Mouse (Mus musculus) liver, embryonic 14.5 days (tissue): ENCODE results near the gene Gpr88. TPM values are rescaled to one million over a fixed set of nuclear protein-coding genes. Genes with fewer than 3 reads are reported as not detected.

Experiments
- ATAC-seq: fragments of 200-750 bp; cut with Nextera tagmentation; 2 replicates; pipeline ENCODE4 v1.8.0; 2017; ENCODE audit warnings: moderate number of reproducible peaks, mild to moderate bottlenecking, moderate library complexity; ENCODE audit not compliant: insufficient read depth
- DNase-seq, 3 experiments: peaks; one replicate each; pipeline ENCODE4 v3.0.0-alpha.2; 2012 to 2013; ENCODE audit warnings: low read depth in 3 of 3, low spot score in 3 of 3
- H3K27ac ChIP-seq: fragments of 300-500 bp; sonication (generic); 2 replicates; pipeline ENCODE4 v1.5.1; 2014; ENCODE audit warnings: moderate library complexity, mild to moderate bottlenecking, control low read depth, inconsistent platforms
- H3K27me3 ChIP-seq: fragments of 300-500 bp; sonication (generic); 2 replicates; pipeline ENCODE4 v1.6.1; 2014; ENCODE audit warnings: mild to moderate bottlenecking, low read length, moderate library complexity; ENCODE audit not compliant: control insufficient read depth, insufficient read depth
- H3K36me3 ChIP-seq: fragments of 300-500 bp; sonication (generic); replicated peaks from 2 replicates; pipeline ENCODE4 v1.6.1; 2014; ENCODE audit warnings: low read depth; ENCODE audit not compliant: control insufficient read depth, insufficient read depth
- H3K4me1 ChIP-seq, 2 experiments: fragments of 200-500 bp in 1 of 2; fragments of 300-500 bp in 1 of 2; sonication (generic) in 1 of 2; replicated peaks; 2 replicates each; pipeline ENCODE4 v1.6.1; 2012 to 2014; ENCODE audit warnings: antibody characterized with exemption in 1 of 2, inconsistent platforms in 1 of 2, low read length in 1 of 2; ENCODE audit not compliant: control insufficient read depth in 2 of 2, insufficient read depth in 2 of 2
- H3K4me2 ChIP-seq: fragments of 300-500 bp; sonication (generic); 2 replicates; pipeline ENCODE4 v1.6.1; 2014; ENCODE audit warnings: low read depth, mild to moderate bottlenecking, control low read depth, moderate library complexity
- H3K4me3 ChIP-seq, 2 experiments: fragments of 200-500 bp in 1 of 2; fragments of 300-500 bp in 1 of 2; sonication (generic) in 1 of 2; 2 replicates each; pipeline ENCODE4 v1.5.1; 2012 to 2014; ENCODE audit warnings: low read depth in 2 of 2, low read length in 2 of 2, mild to moderate bottlenecking in 2 of 2, control low read depth in 1 of 2, inconsistent platforms in 1 of 2, moderate library complexity in 1 of 2; ENCODE audit not compliant: insufficient read depth in 1 of 2
- H3K9ac ChIP-seq: fragments of 300-500 bp; sonication (generic); replicated peaks from 2 replicates; pipeline ENCODE4 v1.6.1; 2014; ENCODE audit warnings: mild to moderate bottlenecking, control low read depth, moderate library complexity
- H3K9me3 ChIP-seq: fragments of 300-500 bp; sonication (generic); 2 replicates; pipeline ENCODE4 v1.6.1; 2016; ENCODE audit warnings: low read length, mixed read lengths; ENCODE audit not compliant: control insufficient read depth
- CTCF ChIP-seq: IDR thresholded peaks from 2 replicates; pipeline ENCODE4 v1.5.1; 2016; ENCODE audit warnings: antibody characterized with exemption, low read depth, control low read depth
- EP300 ChIP-seq: IDR thresholded peaks from 2 replicates; pipeline ENCODE4 v1.6.1; 2016; ENCODE audit warnings: antibody characterized with exemption, low read depth
- WGBS: fragments of 180-500 bp; shearing (Covaris S2); extraction: QIAGEN DNeasy Blood & Tissue Kit; methylation state at CpG from one replicate; pipeline ENCODE4 v1.1.7; 2014; ENCODE audit not compliant: insufficient replicate concordance; 5-methylcytosine and 5-hydroxymethylcytosine counted together
- polyA plus RNA-seq, 2 experiments: library from polyadenylated mRNA; depleted of rRNA in 1 of 2; stranded (reverse) in 1 of 2; unstranded in 1 of 2; fragments of >200 nt; fragmentation: Nextera tagmentation in 1 of 2; extraction: Ambion mirVana in 1 of 2; gene quantifications; 2 replicates each; pipeline versions ENCODE4 v1.2.1 to v1.2.3; 2012 to 2014

The Gpr88 gene
- polyA plus RNA-seq, 2 experiments: 0.08 to 0.17 TPM

DNA sequence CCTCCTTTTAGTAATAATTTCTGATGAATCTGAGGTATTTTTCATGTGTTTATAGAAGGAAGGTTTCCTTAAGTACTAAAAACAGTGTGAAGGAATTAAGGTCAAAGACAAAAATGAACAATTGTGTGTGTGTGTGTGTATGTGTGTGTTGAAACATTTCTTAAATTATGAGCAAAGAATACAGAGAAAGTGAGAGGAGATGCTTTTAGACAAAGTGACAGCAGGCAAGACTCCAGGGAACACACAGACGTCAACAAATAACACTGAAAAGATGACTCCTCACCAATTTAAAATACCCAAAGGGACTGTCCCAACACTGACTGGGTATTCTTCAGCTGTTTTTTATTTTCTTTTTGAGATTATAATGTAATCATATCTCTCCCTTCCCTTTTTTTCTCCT is 37.0 kb downstream of the Gpr88 start:
- peaks cover 0 to 2% of the 10 kb centered on the region in 2 experiments; a peak in 1 of 4 replicates for H3K4me1 ChIP-seq
- H3K36me3 ChIP-seq: no peaks in the 10 kb centered on the region
- no peaks in the 10 kb centered on the region for H3K27me3 ChIP-seq
- no peak overlapping the region for H3K4me2 ChIP-seq
- H3K27ac ChIP-seq: no peak overlapping the region
- no peak overlapping the region for H3K9ac ChIP-seq
- WGBS: 58% methylated on average over 1 of the region's 1 CpGs
- ATAC-seq: no peak
- no peak for DNase-seq
- H3K9me3 ChIP-seq: no peaks in the 10 kb centered on the region
- no peak overlapping the region for H3K4me3 ChIP-seq
- TF ChIP-seq CTCF: no peak
- TF ChIP-seq EP300: no peak

DNA sequence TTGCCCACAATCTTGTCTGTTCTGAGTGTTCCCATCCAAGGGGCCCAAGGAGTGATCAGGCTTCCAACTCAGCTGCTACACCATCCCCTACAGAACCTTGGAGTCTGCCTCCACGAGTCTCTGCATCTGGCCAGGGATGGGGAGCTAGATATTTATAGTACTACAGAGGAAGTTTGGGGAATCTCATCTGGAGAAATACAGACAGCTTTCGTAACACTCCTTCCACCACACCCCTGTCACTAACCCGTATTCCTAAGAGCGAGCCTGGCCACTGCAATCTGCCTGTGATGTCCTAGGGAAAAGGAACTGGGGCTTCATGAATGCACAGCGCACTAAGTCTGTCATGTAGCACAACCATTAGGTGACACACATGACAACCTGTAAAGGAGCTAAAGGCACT is 41.7 kb downstream of the Gpr88 start:
- TF ChIP-seq EP300: no peak
- TF ChIP-seq CTCF: no peak
- WGBS: 53% methylated on average over 5 of the region's 5 CpGs
- peaks cover 0 to 2% of the 10 kb centered on the region in 2 experiments; a peak in 1 of 4 replicates for H3K4me1 ChIP-seq

DNA sequence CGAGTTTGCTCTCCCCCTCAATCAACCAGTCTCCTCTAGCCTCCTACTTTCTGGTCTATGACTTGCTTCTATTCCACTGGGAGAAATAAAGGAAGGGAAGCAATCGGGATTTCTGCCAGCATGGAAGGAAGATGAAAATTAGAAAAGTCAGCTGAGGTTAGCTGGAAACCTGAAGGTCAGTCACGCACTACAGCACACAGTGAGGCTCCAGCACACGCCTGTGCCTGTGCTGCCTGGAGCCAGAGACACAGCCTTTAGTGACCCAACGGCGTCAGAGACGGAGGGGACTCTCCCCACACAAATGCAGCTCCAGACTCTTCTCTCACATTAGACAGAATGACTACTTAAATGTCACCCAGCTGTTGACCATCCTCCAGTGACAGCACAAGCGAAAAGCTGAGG is 42.6 kb downstream of the Gpr88 start:
- no peak overlapping the region for H3K27ac ChIP-seq
- TF ChIP-seq EP300 (no peak), CTCF (no peak)

More for the DNA sequence above, 41.7 kb downstream of the Gpr88 start:
- DNase-seq (no peak), ATAC-seq (no peak)
- H3K4me3 ChIP-seq: no peak overlapping the region
- H3K4me2 ChIP-seq: no peak overlapping the region
- no peak overlapping the region for H3K27ac ChIP-seq
- no peaks in the 10 kb centered on the region for H3K36me3 ChIP-seq
- no peak overlapping the region for H3K9ac ChIP-seq
- H3K9me3 ChIP-seq: no peaks in the 10 kb centered on the region
- H3K27me3 ChIP-seq: no peaks in the 10 kb centered on the region

DNA sequence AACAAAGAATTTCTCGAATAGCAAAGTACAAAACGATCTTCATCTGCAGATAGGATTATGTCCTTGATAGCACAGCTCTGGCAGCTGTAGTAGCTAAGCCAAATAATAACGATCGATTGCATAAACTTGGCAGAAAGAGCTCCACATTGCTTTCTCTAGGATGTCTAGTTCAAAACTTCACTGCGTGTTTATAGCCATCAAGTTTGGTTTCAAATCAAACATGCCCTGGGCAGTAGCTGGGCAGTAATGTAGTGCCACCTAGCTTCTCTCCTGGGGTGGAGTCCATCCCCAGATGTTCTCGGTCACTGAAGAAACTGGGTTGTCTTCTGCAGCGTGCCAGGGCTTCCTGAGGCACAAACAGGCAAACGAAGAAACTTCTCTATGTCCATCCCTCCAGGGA is 44.1 kb downstream of the Gpr88 start:
- Histone ChIP-seq H3K36me3 (no peaks in the 10 kb centered on the region), H3K9ac (no peak overlapping the region), H3K4me3 (no peak overlapping the region), H3K27ac (no peak overlapping the region), H3K9me3 (no peaks in the 10 kb centered on the region), H3K4me2 (no peak overlapping the region), H3K4me1 (peaks cover 0 to 9% of the 10 kb centered on the region in 2 experiments; a peak in 2 of 4 replicates), H3K27me3 (no peaks in the 10 kb centered on the region)
- DNase-seq: no peak
- no peak for ATAC-seq
- WGBS: 54% methylated on average over 8 of the region's 8 CpGs
- TF ChIP-seq CTCF (no peak), EP300 (no peak)

More for the DNA sequence above, 42.6 kb downstream of the Gpr88 start:
- 59% methylated on average over 8 of the region's 8 CpGs for WGBS
- Histone ChIP-seq H3K4me2 (no peak overlapping the region), H3K27me3 (no peaks in the 10 kb centered on the region), H3K9ac (no peak overlapping the region), H3K36me3 (no peaks in the 10 kb centered on the region), H3K9me3 (no peaks in the 10 kb centered on the region), H3K4me1 (peaks cover 0 to 5% of the 10 kb centered on the region in 2 experiments; a peak in 2 of 4 replicates), H3K4me3 (no peak overlapping the region)
- no peak for ATAC-seq
- DNase-seq: no peak

DNA sequence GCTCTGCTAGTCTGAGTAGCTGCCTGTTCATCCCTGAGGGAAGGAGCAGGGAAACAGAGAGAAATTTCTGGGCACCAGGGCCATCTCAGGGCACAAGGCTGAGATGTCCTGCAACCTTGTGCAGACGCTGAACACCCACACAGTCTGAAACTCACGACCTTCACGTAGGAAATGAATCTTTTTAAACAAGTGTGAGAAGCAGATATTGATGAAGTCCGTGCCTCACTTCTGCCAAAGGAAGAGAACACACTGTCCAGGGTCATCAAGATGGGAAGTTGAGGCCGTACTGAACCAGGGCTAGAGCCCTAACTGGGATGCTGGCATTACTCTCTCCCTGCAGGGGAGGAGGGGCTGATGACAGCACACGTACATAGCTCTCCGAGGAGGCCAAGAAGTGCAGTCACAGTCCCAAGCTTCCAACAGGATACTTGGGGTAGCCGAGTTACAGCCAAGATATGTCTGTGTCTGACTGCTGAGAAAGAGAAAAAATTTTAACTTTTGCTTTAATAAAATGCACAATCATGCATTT is 46.9 kb downstream of the Gpr88 start:
- H3K4me3 ChIP-seq: no peak overlapping the region
- ATAC-seq: no peak
- TF ChIP-seq EP300: no peak
- TF ChIP-seq CTCF: no peak
- no peak for DNase-seq
- WGBS: 52% methylated on average over 8 of the region's 8 CpGs
- peaks cover 0 to 9% of the 10 kb centered on the region in 2 experiments; a peak in 2 of 4 replicates for H3K4me1 ChIP-seq
- H3K9me3 ChIP-seq: no peaks in the 10 kb centered on the region
- no peak overlapping the region for H3K9ac ChIP-seq
- no peak overlapping the region for H3K27ac ChIP-seq
- no peak overlapping the region for H3K4me2 ChIP-seq
- no peaks in the 10 kb centered on the region for H3K27me3 ChIP-seq
- no peaks in the 10 kb centered on the region for H3K36me3 ChIP-seq
